Mouse (Mus musculus) lung, postnatal 0 days (tissue): ENCODE measurements around the gene Tsku.

Source experiments
- CTCF ChIP-seq: IDR thresholded peaks from 2 replicates; pipeline ENCODE4 v1.5.1; 2016; ENCODE audit warnings: antibody characterized with exemption, mild to moderate bottlenecking
- EP300 ChIP-seq: IDR thresholded peaks from 2 replicates; pipeline ENCODE4 v1.6.1; 2016; ENCODE audit warnings: antibody characterized with exemption, mild to moderate bottlenecking, control low read depth

DNA sequence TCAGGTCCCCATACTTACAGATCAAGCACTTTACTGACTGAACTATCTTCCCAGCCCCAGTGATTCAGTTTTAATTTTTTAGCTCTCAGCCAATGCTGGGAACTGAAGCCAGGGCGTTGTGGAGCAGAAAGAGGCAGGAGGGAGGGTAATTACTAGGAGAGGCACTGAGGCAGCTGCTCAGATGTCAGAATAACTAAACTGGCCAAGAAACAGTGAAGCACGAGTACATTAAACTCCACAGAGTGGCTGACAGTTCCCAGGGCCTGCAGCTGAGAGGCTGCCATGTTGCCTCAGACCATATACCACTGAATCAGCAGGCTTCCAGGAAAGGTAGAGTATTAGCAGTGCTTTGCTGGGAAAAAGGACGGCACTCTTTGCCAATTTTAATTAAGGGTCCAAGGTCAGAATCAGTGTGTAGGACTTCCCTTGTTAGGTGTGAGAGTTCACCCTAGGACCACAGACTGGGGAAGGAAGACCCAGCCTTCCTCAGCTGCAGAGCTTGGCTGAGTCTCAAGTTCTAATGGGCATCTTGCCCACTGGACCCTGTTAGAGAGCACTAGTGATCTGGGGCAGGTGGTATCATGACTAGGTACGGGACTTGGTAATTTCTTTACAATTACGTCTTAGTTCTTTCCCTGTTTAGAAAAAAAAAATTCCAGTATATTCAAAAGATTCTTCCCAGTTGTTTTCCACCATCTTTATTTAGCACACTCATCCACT, 28.3 kb downstream of the Tsku start:
- no peak for TF ChIP-seq EP300
- no peak for TF ChIP-seq CTCF
